Mouse (Mus musculus): ENCODE results near the gene Gas6. TPM values are rescaled to one million over a fixed set of nuclear protein-coding genes. Genes with fewer than 3 reads are reported as not detected.

Gene Gas6
- polyA plus RNA-seq (2012; rRNA removed), result 42.6 and 58.3 TPM in 2 replicates

DNA sequence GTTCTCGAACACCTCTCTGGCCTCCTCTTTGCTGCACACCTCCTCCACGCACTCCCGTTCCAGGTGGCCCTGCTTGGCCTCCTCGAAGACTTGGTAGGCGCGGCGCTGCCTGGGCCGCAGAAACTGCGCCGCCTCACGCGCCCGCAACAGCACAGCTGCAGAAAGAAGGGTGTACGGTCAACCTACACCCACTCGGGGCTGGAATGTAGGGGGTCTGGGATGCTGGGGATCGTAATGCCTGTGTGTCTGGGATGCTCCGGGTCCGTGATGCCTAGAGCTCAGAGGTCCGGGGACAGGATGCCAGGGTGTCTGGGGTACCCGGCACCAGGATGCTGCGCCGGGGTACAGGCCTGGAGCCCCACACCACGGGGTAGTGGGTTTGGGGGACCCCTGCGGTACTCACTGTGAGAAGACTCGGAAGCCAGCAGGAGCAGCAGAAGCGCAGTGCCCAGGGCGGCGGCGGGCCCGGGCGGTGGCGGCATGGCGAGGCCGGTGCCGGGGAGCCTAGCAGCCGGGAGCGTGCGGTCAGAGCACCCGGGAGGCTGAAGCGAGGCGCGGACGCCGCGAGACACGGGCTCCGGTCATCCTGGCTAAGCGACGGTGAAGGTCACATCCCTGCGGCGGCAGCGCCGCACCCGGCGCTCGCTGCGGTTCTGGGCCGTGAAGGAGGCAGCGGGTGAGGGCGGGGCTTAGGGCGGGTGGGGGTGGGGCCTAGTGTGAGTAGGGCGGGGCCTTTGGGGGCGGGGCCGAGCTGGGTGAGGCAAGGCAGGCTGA is at the start of gene Gas6:
Gene Gas6 (minus strand): TSS at position 633 of the 774 bp plus-strand sequence.
- Histone ChIP-seq H3K4me3 (ENCODE audit: low read depth, low read length) (peak within 1 kb of the TSS; percentile 98), H3K4me1 (ENCODE audit: control insufficient read depth, insufficient read depth, insufficient read length, low read length) (peaks cover 15% of the 10 kb centered on the region), H3K36me3 (ENCODE audit: control insufficient read depth, insufficient read depth, low read length) (no peaks in the 10 kb centered on the region), H3K27ac (ENCODE audit: insufficient read depth, low read depth, low read length) (peak within 1 kb of the TSS; percentile 38; the same call in 1 of the 2 replicates), H3K27me3 (ENCODE audit: control insufficient read depth, insufficient read depth, low read length) (no peaks in the 10 kb centered on the region)
- WGBS, result 2% methylated on average over 64 of the region's 64 CpGs
- no peak for TF ChIP-seq CTCF (IDR thresholded peaks at IDR 0.05; ENCODE audit: extremely low read depth, insufficient read length, insufficient replicate concordance, low read depth, low read length)
- TF ChIP-seq POLR2A (IDR thresholded peaks at IDR 0.05; ENCODE audit: low read depth, low read length), result peak; percentile 85

DNA sequence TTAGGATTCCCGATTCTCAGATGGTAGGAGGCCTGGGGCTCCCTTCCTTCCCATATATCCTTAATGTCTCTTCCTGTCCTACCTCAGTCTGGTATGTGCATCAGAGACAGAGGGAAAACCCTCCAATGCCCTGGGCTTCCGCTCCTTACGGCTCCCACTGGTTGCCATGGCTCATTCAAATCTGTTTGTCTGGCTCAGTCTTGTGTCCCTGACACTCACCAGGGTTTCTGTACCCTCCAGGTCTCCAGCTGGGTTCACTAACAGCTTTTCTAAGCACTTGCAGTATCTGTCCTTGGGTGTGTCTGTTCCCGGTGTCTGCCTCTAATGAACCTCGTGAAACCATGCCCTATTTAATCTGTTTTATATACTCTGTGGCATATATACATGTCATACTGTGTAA is 47.2 kb upstream of the Gas6 start:
- H3K36me3 ChIP-seq (ENCODE audit: control insufficient read depth, insufficient read depth, low read length), result no peaks in the 10 kb centered on the region
- 0 out of 2 replicates have a peak, but pooled peaks cover 3% of the 10 kb centered on the region for H3K4me1 ChIP-seq (ENCODE audit: control insufficient read depth, insufficient read depth, insufficient read length, low read length)
- H3K27me3 ChIP-seq (ENCODE audit: control insufficient read depth, insufficient read depth, low read length), result no peaks in the 10 kb centered on the region
- WGBS, result 60% methylated on average over 5 of the region's 5 CpGs
- H3K27ac ChIP-seq (ENCODE audit: insufficient read depth, low read depth, low read length), result no peak overlapping the region
- H3K4me3 ChIP-seq (ENCODE audit: low read depth, low read length), result no peak overlapping the region
- TF ChIP-seq POLR2A (IDR thresholded peaks at IDR 0.05; ENCODE audit: low read depth, low read length), result no peak
- TF ChIP-seq CTCF (IDR thresholded peaks at IDR 0.05; ENCODE audit: extremely low read depth, insufficient read length, insufficient replicate concordance, low read depth, low read length), result no peak

- Histone ChIP-seq H3K4me3 (ENCODE audit: low read depth, low read length) (no peak overlapping the region), H3K27ac (ENCODE audit: insufficient read depth, low read depth, low read length) (no peak overlapping the region), H3K27me3 (ENCODE audit: control insufficient read depth, insufficient read depth, low read length) (no peaks in the 10 kb centered on the region), H3K36me3 (ENCODE audit: control insufficient read depth, insufficient read depth, low read length) (no peaks in the 10 kb centered on the region), H3K4me1 (ENCODE audit: control insufficient read depth, insufficient read depth, insufficient read length, low read length) (0 out of 2 replicates have a peak, but pooled peaks cover 3% of the 10 kb centered on the region)
- WGBS, result 84% methylated on average over 5 of the region's 5 CpGs
- TF ChIP-seq CTCF (IDR thresholded peaks at IDR 0.05; ENCODE audit: extremely low read depth, insufficient read length, insufficient replicate concordance, low read depth, low read length) (no peak), POLR2A (IDR thresholded peaks at IDR 0.05; ENCODE audit: low read depth, low read length) (no peak)
Observed at GRCm38 (mm10) chr8:13540122-13540521, 45.8 kb upstream of the Gas6 start.

DNA sequence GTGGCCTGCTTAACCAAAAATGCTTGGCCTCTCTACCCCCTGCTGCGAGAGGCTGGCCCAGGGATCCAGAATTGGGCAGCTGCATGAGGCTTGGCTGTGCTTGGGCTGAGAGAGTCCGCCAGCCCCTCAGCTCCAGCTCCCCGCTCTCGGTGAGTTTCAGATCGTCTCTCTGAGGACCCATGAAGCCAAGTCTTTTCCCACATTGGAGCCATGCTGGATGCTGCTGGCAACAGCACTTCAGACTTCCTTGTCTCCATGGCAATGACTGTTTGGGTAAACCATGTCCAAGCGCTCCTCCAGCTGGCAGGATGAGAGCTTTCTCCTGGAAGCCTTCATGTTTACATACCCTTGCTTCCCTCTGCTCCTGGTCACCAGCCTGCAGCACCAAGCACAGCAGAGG is 44.5 kb upstream of the Gas6 start:
- H3K36me3 ChIP-seq (ENCODE audit: control insufficient read depth, insufficient read depth, low read length), result no peaks in the 10 kb centered on the region
- H3K27ac ChIP-seq (ENCODE audit: insufficient read depth, low read depth, low read length), result no peak overlapping the region; the same call in 1 of the 2 replicates
- 57% methylated on average over 6 of the region's 6 CpGs for WGBS
- no peaks in the 10 kb centered on the region for H3K27me3 ChIP-seq (ENCODE audit: control insufficient read depth, insufficient read depth, low read length)
- TF ChIP-seq POLR2A (IDR thresholded peaks at IDR 0.05; ENCODE audit: low read depth, low read length) (no peak), CTCF (IDR thresholded peaks at IDR 0.05; ENCODE audit: extremely low read depth, insufficient read length, insufficient replicate concordance, low read depth, low read length) (no peak)
- no peak overlapping the region for H3K4me3 ChIP-seq (ENCODE audit: low read depth, low read length)
- 0 out of 2 replicates have a peak, but pooled peaks cover 3% of the 10 kb centered on the region for H3K4me1 ChIP-seq (ENCODE audit: control insufficient read depth, insufficient read depth, insufficient read length, low read length)

DNA sequence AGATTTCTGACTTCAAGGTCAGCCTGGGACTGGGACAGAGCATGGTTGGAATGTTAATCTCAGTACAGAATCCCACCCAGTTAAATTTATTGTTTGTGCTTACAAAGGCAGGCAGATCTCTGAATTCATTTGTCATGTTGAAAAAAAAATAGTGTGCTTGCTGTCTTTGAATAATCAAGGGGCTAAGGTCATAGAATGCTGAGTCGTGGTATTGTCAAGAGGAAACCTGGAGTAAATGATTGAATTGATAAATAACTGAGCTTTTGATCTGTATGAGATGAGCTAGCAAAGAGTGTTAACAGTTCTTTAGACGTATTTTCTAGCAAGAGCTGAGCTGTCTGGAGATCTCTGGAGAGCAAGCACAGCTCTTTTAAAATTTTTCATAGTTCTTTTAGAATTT is 42.8 kb upstream of the Gas6 start:
- Histone ChIP-seq H3K4me1 (ENCODE audit: control insufficient read depth, insufficient read depth, insufficient read length, low read length) (peaks cover 9% of the 10 kb centered on the region; the same call in 1 of the 2 replicates), H3K4me3 (ENCODE audit: low read depth, low read length) (no peak overlapping the region), H3K27me3 (ENCODE audit: control insufficient read depth, insufficient read depth, low read length) (no peaks in the 10 kb centered on the region), H3K36me3 (ENCODE audit: control insufficient read depth, insufficient read depth, low read length) (no peaks in the 10 kb centered on the region), H3K27ac (ENCODE audit: insufficient read depth, low read depth, low read length) (no peak overlapping the region)
- 59% methylated on average over 2 of the region's 2 CpGs for WGBS
- TF ChIP-seq POLR2A (IDR thresholded peaks at IDR 0.05; ENCODE audit: low read depth, low read length), result no peak
- TF ChIP-seq CTCF (IDR thresholded peaks at IDR 0.05; ENCODE audit: extremely low read depth, insufficient read length, insufficient replicate concordance, low read depth, low read length), result no peak

GRCm38 (mm10) chr8:13533123-13533522 is 38.8 kb upstream of the Gas6 start:
- TF ChIP-seq POLR2A (IDR thresholded peaks at IDR 0.05; ENCODE audit: low read depth, low read length) (no peak), CTCF (IDR thresholded peaks at IDR 0.05; ENCODE audit: extremely low read depth, insufficient read length, insufficient replicate concordance, low read depth, low read length) (no peak)
- Histone ChIP-seq H3K27me3 (ENCODE audit: control insufficient read depth, insufficient read depth, low read length) (no peaks in the 10 kb centered on the region), H3K27ac (ENCODE audit: insufficient read depth, low read depth, low read length) (peak overlapping the region; percentile 69), H3K36me3 (ENCODE audit: control insufficient read depth, insufficient read depth, low read length) (no peaks in the 10 kb centered on the region), H3K4me3 (ENCODE audit: low read depth, low read length) (no peak overlapping the region), H3K4me1 (ENCODE audit: control insufficient read depth, insufficient read depth, insufficient read length, low read length) (peaks cover 35% of the 10 kb centered on the region)
- 17% methylated on average over 8 of the region's 8 CpGs for WGBS

GRCm38 (mm10) chr8:13531602-13532171 is 37.4 kb upstream of the Gas6 start:
- TF ChIP-seq POLR2A (IDR thresholded peaks at IDR 0.05; ENCODE audit: low read depth, low read length), result no peak
- no peak for TF ChIP-seq CTCF (IDR thresholded peaks at IDR 0.05; ENCODE audit: extremely low read depth, insufficient read length, insufficient replicate concordance, low read depth, low read length)
- Histone ChIP-seq H3K27me3 (ENCODE audit: control insufficient read depth, insufficient read depth, low read length) (no peaks in the 10 kb centered on the region), H3K4me1 (ENCODE audit: control insufficient read depth, insufficient read depth, insufficient read length, low read length) (peaks cover 35% of the 10 kb centered on the region), H3K4me3 (ENCODE audit: low read depth, low read length) (no peak overlapping the region), H3K36me3 (ENCODE audit: control insufficient read depth, insufficient read depth, low read length) (no peaks in the 10 kb centered on the region), H3K27ac (ENCODE audit: insufficient read depth, low read depth, low read length) (peak overlapping the region; percentile 38)
- WGBS, result 57% methylated on average over 9 of the region's 9 CpGs

Measured in small intestine, adult 2 months (tissue).